Mouse (Mus musculus): ENCODE measurements around the gene Zswim4.
A peak's percentile ranks its signal among the peaks of the same experiment; 100 is the strongest.

Gene Zswim4

GRCm38 (mm10) chr8:84179946-84180345, 56.9 kb downstream of the Zswim4 start:
- DNase-seq = no peak

GRCm38 (mm10) chr8:84178592-84178991, 58.3 kb downstream of the Zswim4 start:
- DNase-seq = no peak

GRCm38 (mm10) chr8:84177405-84177804, 59.5 kb downstream of the Zswim4 start:
- DNase-seq = no peak

DNA sequence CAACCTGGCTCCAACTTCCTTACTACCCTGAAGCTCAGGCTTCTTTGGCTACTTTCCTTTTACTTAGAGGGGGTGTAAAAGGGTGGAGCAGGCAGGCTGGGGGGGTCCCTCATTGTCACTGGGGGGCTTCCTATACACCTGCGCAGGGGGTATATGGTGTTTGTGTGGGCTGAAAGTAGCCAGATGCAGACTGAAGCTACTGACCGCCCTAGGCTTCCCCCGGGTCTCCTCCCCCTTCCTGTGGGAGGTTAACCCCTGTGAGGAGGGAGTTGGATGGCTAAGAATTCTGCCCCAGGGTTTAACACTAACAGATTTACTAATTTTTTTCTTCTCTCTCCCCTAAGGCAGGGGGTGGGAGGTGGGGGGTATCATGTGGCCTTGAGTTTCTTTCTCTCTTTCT, 60.3 kb downstream of the Zswim4 start:
- DNase-seq = no peak

DNA sequence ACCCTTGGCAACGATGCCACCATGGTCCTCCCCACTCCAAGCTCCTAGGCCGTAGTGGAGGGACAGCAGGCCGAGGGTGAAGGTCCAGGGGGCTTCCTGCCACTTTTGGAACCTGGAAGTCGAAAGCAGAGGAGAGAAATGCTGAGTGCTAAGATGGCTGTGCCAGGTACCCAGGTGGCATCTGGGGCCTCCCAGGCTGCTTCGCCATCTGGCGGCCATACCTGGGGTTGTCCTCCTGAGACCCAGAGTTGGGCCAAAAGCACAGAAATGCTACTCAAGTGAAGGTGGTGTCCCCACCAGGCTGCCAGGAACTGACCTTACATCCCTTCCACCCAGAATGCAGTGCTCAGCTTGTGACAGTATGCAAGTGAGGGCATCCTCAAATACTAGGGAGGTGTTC, 63.0 kb downstream of the Zswim4 start:
- DNase-seq = peak; percentile 83

GRCm38 (mm10) chr8:84170096-84170495, 66.8 kb downstream of the Zswim4 start:
- DNase-seq = no peak

DNA sequence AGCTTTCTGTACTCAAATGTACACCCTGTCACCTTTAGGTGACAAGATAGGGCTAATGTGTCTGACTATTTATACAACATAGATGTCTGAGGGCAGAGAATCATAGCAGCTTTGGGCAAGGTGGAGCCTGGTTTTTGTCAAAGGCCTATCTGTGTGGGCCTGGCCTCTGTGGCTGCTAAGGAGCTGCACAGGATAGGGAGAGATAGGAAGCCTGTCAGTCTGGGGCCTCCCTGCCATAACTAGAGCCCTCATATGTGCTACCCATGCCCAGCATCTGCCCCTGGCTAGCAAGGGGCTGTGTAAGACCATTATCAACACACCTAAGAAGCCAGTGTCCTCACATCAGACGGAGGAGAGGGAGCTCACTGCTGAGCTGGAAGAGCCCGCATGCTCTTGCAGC, 69.2 kb downstream of the Zswim4 start:
- DNase-seq = no peak

All from cerebellum, adult 9-10 months (tissue).